Mouse (Mus musculus) v-Abl transformed pro-B cells (cell line): ENCODE measurements around the gene Cfap99.

Experiments used
- in situ Hi-C, 2 experiments: fragments of 400-800 bp; cut with MboI; formaldehyde crosslinking; loops; one replicate each; pipeline ENCODE4 v1.15.1; 2025; ENCODE audit not compliant: unreplicated experiment in 2 of 2

Gene Cfap99

GRCm38 (mm10) chr5:34372541-34372940, 84.1 kb downstream of the Cfap99 start:
- in situ Hi-C loops: no loop called here
